In the genomic region with DNA sequence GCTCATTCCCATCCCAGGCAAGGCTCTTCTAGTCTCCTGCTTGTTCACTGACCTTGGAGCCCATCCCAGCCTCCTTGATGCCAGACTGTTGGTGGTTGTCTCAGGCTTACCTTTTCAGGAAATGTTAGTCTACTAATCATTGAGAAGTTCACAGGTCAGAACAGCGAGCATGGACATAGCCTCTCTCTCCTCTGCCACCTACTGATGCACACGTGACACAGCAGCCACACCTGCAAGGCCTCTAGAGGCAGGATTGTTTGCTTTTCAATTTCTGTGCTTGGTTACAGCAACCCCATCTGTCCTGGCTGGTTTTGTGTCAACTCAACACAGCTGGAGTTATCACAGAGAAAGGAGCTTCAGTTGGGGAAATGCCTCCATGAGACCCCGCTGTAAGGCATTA, we compare ENCODE assay signal across 25 mouse cellular contexts. TPM values are rescaled to one million over a fixed set of nuclear protein-coding genes. Genes with fewer than 3 reads are reported as not detected.
DNase-seq lines count a peak whose midpoint lies in the region; ATAC-seq and TF ChIP-seq lines count a peak whose summit lies in the region.
"Had no signal": no experiment of that assay in that cellular context is flagged by ENCODE, and none has a peak within 500 bp of the region (broad histone marks: within the 10 kb centered on the region; RNA-seq: fewer than 3 reads in every experiment).

No protein-coding gene starts in this region.

- H3K4me1 ChIP-seq in kidney, adult 2 months (ENCODE audit: control insufficient read depth, insufficient read depth, low read length) = no peaks in the 10 kb centered on the region
- H3K4me1 ChIP-seq in midbrain, postnatal 0 days (ENCODE audit: insufficient read depth, low read length) = no peaks in the 10 kb centered on the region
- no peaks in the 10 kb centered on the region for H3K4me1 ChIP-seq in midbrain, embryonic 14.5 days (ENCODE audit: control insufficient read depth, insufficient read depth, low read length)
- no peaks in the 10 kb centered on the region for H3K4me1 ChIP-seq in intestine, embryonic 16.5 days (ENCODE audit: control insufficient read depth, insufficient read depth, low read length)
- H3K4me1 ChIP-seq in stomach, postnatal 0 days (replicated peaks; ENCODE audit: control insufficient read depth, insufficient read depth) = no peaks in the 10 kb centered on the region
- no peaks in the 10 kb centered on the region for H3K4me1 ChIP-seq in hindbrain, embryonic 12.5 days
- H3K4me1 ChIP-seq: forebrain, embryonic 15.5 days; liver, embryonic 15.5 days had no signal

- no peak overlapping the region for H3K4me2 ChIP-seq in midbrain, postnatal 0 days (ENCODE audit: low read depth, low read length, poor library complexity, severe bottlenecking)
- no peak overlapping the region for H3K4me2 ChIP-seq in midbrain, embryonic 14.5 days (ENCODE audit: low read length)
- no peak overlapping the region for H3K4me2 ChIP-seq in intestine, embryonic 16.5 days (ENCODE audit: low read depth, low read length)
- no peak overlapping the region for H3K4me2 ChIP-seq in stomach, postnatal 0 days (replicated peaks; ENCODE audit: low read depth)
- no peak overlapping the region for H3K4me2 ChIP-seq in hindbrain, embryonic 12.5 days (replicated peaks)
- H3K4me2 ChIP-seq: forebrain, embryonic 15.5 days; liver, embryonic 15.5 days; midbrain, embryonic 11.5 days had no signal

- intact Hi-C loops in heart, postnatal 10 days (cut with DNase I) = no loop called here

- H3K9ac ChIP-seq in midbrain, postnatal 0 days (replicated peaks; ENCODE audit: low read length, poor library complexity, severe bottlenecking) = no peak overlapping the region
- H3K9ac ChIP-seq in midbrain, embryonic 14.5 days (replicated peaks; ENCODE audit: low read length) = no peak overlapping the region
- no peak overlapping the region for H3K9ac ChIP-seq in intestine, embryonic 16.5 days (ENCODE audit: low read depth, low read length)
- no peak overlapping the region for H3K9ac ChIP-seq in stomach, postnatal 0 days (ENCODE audit: low read length)
- H3K9ac ChIP-seq in hindbrain, embryonic 12.5 days = no peak overlapping the region
- H3K9ac ChIP-seq: forebrain, embryonic 15.5 days; liver, embryonic 15.5 days had no signal

- no peak overlapping the region for H3K4me3 ChIP-seq in kidney, adult 2 months (ENCODE audit: insufficient read depth, low read depth, low read length)
- no peak overlapping the region for H3K4me3 ChIP-seq in midbrain, postnatal 0 days (ENCODE audit: low read depth, low read length)
- H3K4me3 ChIP-seq in midbrain, embryonic 14.5 days (replicated peaks; ENCODE audit: low read depth, low read length) = no peak overlapping the region
- no peak overlapping the region for H3K4me3 ChIP-seq in intestine, embryonic 16.5 days (ENCODE audit: low read length)
- no peak overlapping the region for H3K4me3 ChIP-seq in stomach, postnatal 0 days (ENCODE audit: low read depth, low read length)
- no peak overlapping the region for H3K4me3 ChIP-seq in hindbrain, embryonic 12.5 days
- H3K4me3 ChIP-seq: embryonic facial prominence, embryonic 10.5 days; forebrain, embryonic 15.5 days; heart, adult 2 months; liver, embryonic 15.5 days had no signal

- H3K9me3 ChIP-seq in midbrain, postnatal 0 days (ENCODE audit: low read length) = no peaks in the 10 kb centered on the region
- no peaks in the 10 kb centered on the region for H3K9me3 ChIP-seq in midbrain, embryonic 14.5 days (ENCODE audit: control insufficient read depth, low read length)
- H3K9me3 ChIP-seq in intestine, embryonic 16.5 days (ENCODE audit: control insufficient read depth, low read length) = no peaks in the 10 kb centered on the region
- no peaks in the 10 kb centered on the region for H3K9me3 ChIP-seq in stomach, postnatal 0 days (ENCODE audit: control insufficient read depth, low read length)
- H3K9me3 ChIP-seq in hindbrain, embryonic 12.5 days (replicated peaks) = no peaks in the 10 kb centered on the region
- H3K9me3 ChIP-seq: embryonic facial prominence, embryonic 10.5 days; forebrain, embryonic 15.5 days; liver, embryonic 15.5 days had no signal

- DNase-seq in kidney, adult 2 months = no peak
- DNase-seq in kidney, postnatal 25 days = no peak
- no peak for DNase-seq in midbrain, postnatal 0 days (ENCODE audit: low spot score)
- DNase-seq in midbrain, embryonic 14.5 days = no peak
- peak; percentile 44 for DNase-seq in stomach, postnatal 0 days (ENCODE audit: low spot score)
- DNase-seq in heart, postnatal 10 days = no peak
- DNase-seq: adrenal gland, postnatal 36 days; cerebellum, adult 11 months; cerebellum, adult 9-11 months; gastrocnemius, postnatal 36 days; heart, adult 2 months; heart, postnatal 36 days; kidney, adult 18-20 months; kidney, postnatal 14 days; lung, postnatal 10 days had no signal

- peak; percentile 36; the same call in 1 of the 2 replicates for TF ChIP-seq CTCF in kidney, adult 2 months (conservative IDR thresholded peaks at IDR 0.05; ENCODE audit: insufficient read depth, insufficient read length, low read depth, low read length)
- peak; percentile 20; the same call in 1 of the 2 replicates for TF ChIP-seq CTCF in midbrain, postnatal 0 days (IDR thresholded peaks at IDR 0.05)
- peak; percentile 63 for TF ChIP-seq CTCF in stomach, postnatal 0 days (IDR thresholded peaks at IDR 0.05; ENCODE audit: low read depth)

- ATAC-seq in midbrain, postnatal 0 days (ENCODE audit: low FRiP score) = no peak
- no peak for ATAC-seq in midbrain, embryonic 14.5 days (ENCODE audit: low FRiP score, low TSS enrichment)
- ATAC-seq in intestine, embryonic 16.5 days = peak; percentile 74
- peak; percentile 76 for ATAC-seq in stomach, postnatal 0 days (ENCODE audit: low FRiP score, low TSS enrichment)
- ATAC-seq in hindbrain, embryonic 12.5 days (ENCODE audit: low FRiP score) = no peak
- ATAC-seq: forebrain, embryonic 15.5 days; hindbrain, embryonic 16.5 days had no signal

- TF ChIP-seq POLR2A in kidney, adult 2 months (IDR thresholded peaks at IDR 0.05; ENCODE audit: low read depth, low read length) = no peak

- H3K36me3 ChIP-seq in kidney, adult 2 months (ENCODE audit: control insufficient read depth, insufficient read depth, low read length) = no peaks in the 10 kb centered on the region
- H3K36me3 ChIP-seq in midbrain, postnatal 0 days (ENCODE audit: insufficient read depth, low read length) = no peaks in the 10 kb centered on the region
- no peaks in the 10 kb centered on the region for H3K36me3 ChIP-seq in midbrain, embryonic 14.5 days (ENCODE audit: control insufficient read depth, insufficient read depth, low read length)
- no peaks in the 10 kb centered on the region for H3K36me3 ChIP-seq in intestine, embryonic 16.5 days (ENCODE audit: control insufficient read depth, insufficient read depth, low read length)
- no peaks in the 10 kb centered on the region for H3K36me3 ChIP-seq in stomach, postnatal 0 days (ENCODE audit: control insufficient read depth, insufficient read depth, low read length)
- H3K36me3 ChIP-seq in hindbrain, embryonic 12.5 days = no peaks in the 10 kb centered on the region
- H3K36me3 ChIP-seq: embryonic facial prominence, embryonic 10.5 days; forebrain, embryonic 15.5 days; liver, embryonic 15.5 days had no signal

- H3K27me3 ChIP-seq in kidney, adult 2 months (replicated peaks; ENCODE audit: control insufficient read depth, insufficient read depth, low read length) = no peaks in the 10 kb centered on the region
- H3K27me3 ChIP-seq in midbrain, postnatal 0 days (ENCODE audit: insufficient read depth, low read length) = no peaks in the 10 kb centered on the region
- no peaks in the 10 kb centered on the region for H3K27me3 ChIP-seq in midbrain, embryonic 14.5 days (ENCODE audit: control insufficient read depth, insufficient read depth, low read length)
- no peaks in the 10 kb centered on the region for H3K27me3 ChIP-seq in intestine, embryonic 16.5 days (replicated peaks; ENCODE audit: control insufficient read depth, insufficient read depth, low read length)
- H3K27me3 ChIP-seq in stomach, postnatal 0 days (ENCODE audit: control insufficient read depth, insufficient read depth, low read length) = no peaks in the 10 kb centered on the region
- no peaks in the 10 kb centered on the region for H3K27me3 ChIP-seq in hindbrain, embryonic 12.5 days
- H3K27me3 ChIP-seq: forebrain, embryonic 15.5 days; liver, embryonic 15.5 days had no signal

- TF ChIP-seq EP300 in stomach, postnatal 0 days (optimal IDR thresholded peaks at IDR 0.05) = no peak

- 64% methylated on average over 3 of the region's 3 CpGs for WGBS in kidney, adult 2 months
- 71% methylated on average over 3 of the region's 3 CpGs for WGBS in midbrain, postnatal 0 days
- 71% methylated on average over 3 of the region's 3 CpGs for WGBS in midbrain, embryonic 14.5 days
- WGBS in intestine, embryonic 16.5 days = 43% methylated on average over 3 of the region's 3 CpGs
- WGBS in stomach, postnatal 0 days = 34% methylated on average over 3 of the region's 3 CpGs
- 54% methylated on average over 3 of the region's 3 CpGs for WGBS in hindbrain, embryonic 12.5 days

- no peak overlapping the region for H3K27ac ChIP-seq in kidney, adult 2 months (ENCODE audit: insufficient read depth, low read depth, low read length)
- no peak overlapping the region for H3K27ac ChIP-seq in midbrain, postnatal 0 days (ENCODE audit: low read depth, low read length)
- no peak overlapping the region for H3K27ac ChIP-seq in midbrain, embryonic 14.5 days (replicated peaks; ENCODE audit: low read depth, low read length)
- no peak overlapping the region for H3K27ac ChIP-seq in intestine, embryonic 16.5 days (ENCODE audit: low read length)
- no peak overlapping the region for H3K27ac ChIP-seq in stomach, postnatal 0 days (replicated peaks)
- H3K27ac ChIP-seq in hindbrain, embryonic 12.5 days = no peak overlapping the region
- H3K27ac ChIP-seq: embryonic facial prominence, embryonic 10.5 days; forebrain, embryonic 15.5 days; heart, adult 2 months; liver, embryonic 15.5 days had no signal

RNA-seq across cellular contexts. Expression of gene Tmem117, which starts 52.1 kb away (rescaled TPM):
- 3.3 and 4.6 TPM in 2 replicates for polyA plus RNA-seq in kidney, adult 2 months (2012; rRNA removed)
- 19.1 and 26.4 TPM in 2 replicates for total RNA-seq in midbrain, postnatal 0 days (2014; rRNA removed)
- 19.9 and 20.4 TPM in 2 replicates for polyA plus RNA-seq in midbrain, postnatal 0 days (2015; fragmentation: Nextera tagmentation; extraction: Ambion mirVana)
- 10.0 and 10.5 TPM in 2 replicates for polyA plus RNA-seq in midbrain, embryonic 14.5 days (2014; fragmentation: Nextera tagmentation; extraction: Ambion mirVana)
- 2.5 and 2.8 TPM in 2 replicates for polyA plus RNA-seq in intestine, embryonic 16.5 days (2015; fragmentation: Nextera tagmentation; extraction: Ambion mirVana)
- 5.6 and 5.9 TPM in 2 replicates for polyA plus RNA-seq in stomach, postnatal 0 days (2015; fragmentation: Nextera tagmentation; extraction: Ambion mirVana)
- 3.7 and 3.9 TPM in 2 replicates for polyA plus RNA-seq in hindbrain, embryonic 12.5 days (2016; fragmentation: Nextera tagmentation; extraction: Ambion mirVana)
- total RNA-seq in heart, postnatal 10 days (2021) = 10 to 100 TPM; 11.3 to 12.1 TPM
- total RNA-seq: megakaryocyte progenitor cell, adult 5-6 weeks; monocyte, adult 5-6 weeks; neutrophil, adult 5-6 weeks had no signal

Comparison
In these comparisons a context has a peak if more than half of its experiments do, and no peak if none do; other contexts are left out.
1. ATAC-seq: peak in intestine, embryonic 16.5 days (single experiment) and stomach, postnatal 0 days (single experiment); none in midbrain, postnatal 0 days (single experiment), midbrain, embryonic 14.5 days (single experiment) and hindbrain, embryonic 12.5 days (single experiment).
2. Peak in every context shown above with its lines, with median percentiles within 50 percentile points of each other: CTCF ChIP-seq.